Mouse (Mus musculus) erythroblast, embryonic 14.5 days (primary cell): ENCODE data around the gene Olfr791. TPM values are rescaled to one million over a fixed set of nuclear protein-coding genes. Genes with fewer than 3 reads are reported as not detected.

Experiments
- H3K27me3 ChIP-seq: 2 replicates; pipeline ENCODE4 v1.6.1; 2012; ENCODE audit warnings: inconsistent platforms; ENCODE audit not compliant: control insufficient read depth
- H3K36me3 ChIP-seq: 2 replicates; pipeline ENCODE4 v1.6.1; 2012; ENCODE audit warnings: mild to moderate bottlenecking, inconsistent platforms; ENCODE audit not compliant: control insufficient read depth
- H3K4me1 ChIP-seq: 2 replicates; pipeline ENCODE4 v1.6.1; 2012; ENCODE audit warnings: inconsistent platforms; ENCODE audit not compliant: control insufficient read depth
- H3K4me3 ChIP-seq: replicated peaks from 2 replicates; pipeline ENCODE3; 2012; ENCODE audit warnings: moderate library complexity, mild to moderate bottlenecking, inconsistent platforms
- H3K9me3 ChIP-seq: 2 replicates; pipeline ENCODE4 v1.6.1; 2012; ENCODE audit warnings: low read length, inconsistent platforms, mixed read lengths; ENCODE audit not compliant: control insufficient read depth
- GATA1 ChIP-seq: IDR thresholded peaks from 2 replicates; pipeline ENCODE4 v1.6.1; 2012; ENCODE audit warnings: low read length, inconsistent platforms, mixed read lengths
- TAL1 ChIP-seq: IDR thresholded peaks from 3 replicates; pipeline ENCODE4 v1.6.1; 2012; ENCODE audit warnings: low read length, inconsistent platforms, mixed read lengths
- polyA plus RNA-seq: library from polyadenylated mRNA; stranded (reverse); fragments of >175 nt; gene quantifications from 2 replicates; pipeline ENCODE4 v1.2.3, GENCODE M21; 2012

Gene Olfr791
- not detected in 2 replicates for polyA plus RNA-seq

DNA sequence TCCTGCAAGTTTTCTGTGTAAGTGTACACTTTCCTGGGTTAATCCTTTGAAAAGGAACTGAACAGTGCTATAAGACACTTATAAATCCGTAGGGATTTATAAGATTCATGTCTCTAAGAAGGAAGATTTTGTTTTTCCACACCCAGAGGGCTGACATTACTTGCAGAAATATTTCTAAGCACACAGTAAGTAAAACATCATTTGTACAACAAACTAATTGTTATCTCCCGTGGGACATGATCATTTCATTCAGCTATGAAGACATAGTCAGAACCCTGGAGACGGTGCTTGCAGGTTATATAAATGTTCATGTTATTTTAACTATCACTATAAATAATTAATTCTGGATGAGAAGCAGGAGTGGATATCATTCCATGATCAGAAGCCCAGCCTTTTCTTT lies at the start of gene Olfr791:
TSS of gene Olfr791 (plus strand) at position 301 of the 400 bp plus-strand sequence.
- TF ChIP-seq GATA1 = no peak
- TF ChIP-seq TAL1 = no peak
- Histone ChIP-seq H3K4me1 (no peaks in the 10 kb centered on the region), H3K36me3 (no peaks in the 10 kb centered on the region), H3K4me3 (no peak within 1 kb of the TSS), H3K27me3 (no peaks in the 10 kb centered on the region), H3K9me3 (peaks cover 12% of the 10 kb centered on the region)

DNA sequence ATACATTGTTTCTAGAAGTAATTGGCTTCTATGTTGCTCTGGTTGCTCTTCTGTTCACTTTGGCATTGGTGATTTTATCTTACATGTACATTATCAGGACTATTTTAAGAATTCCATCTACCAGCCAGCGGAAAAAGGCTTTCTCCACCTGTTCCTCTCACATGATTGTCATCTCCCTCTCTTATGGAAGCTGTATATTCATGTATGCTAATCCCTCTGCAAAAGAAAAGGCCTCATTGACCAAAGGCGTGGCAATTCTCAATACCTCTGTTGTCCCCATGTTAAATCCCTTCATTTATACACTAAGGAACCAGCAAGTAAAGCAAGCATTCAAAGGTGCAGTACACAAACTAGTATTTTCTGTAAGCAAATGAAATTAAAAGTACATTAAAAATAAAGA lies 48.3 kb upstream of the Olfr791 start:
- no peaks in the 10 kb centered on the region for H3K9me3 ChIP-seq
- no peak overlapping the region for H3K4me3 ChIP-seq
- no peaks in the 10 kb centered on the region for H3K27me3 ChIP-seq
- no peak for TF ChIP-seq TAL1
- TF ChIP-seq GATA1 = no peak
- H3K4me1 ChIP-seq = no peaks in the 10 kb centered on the region
- no peaks in the 10 kb centered on the region for H3K36me3 ChIP-seq

DNA sequence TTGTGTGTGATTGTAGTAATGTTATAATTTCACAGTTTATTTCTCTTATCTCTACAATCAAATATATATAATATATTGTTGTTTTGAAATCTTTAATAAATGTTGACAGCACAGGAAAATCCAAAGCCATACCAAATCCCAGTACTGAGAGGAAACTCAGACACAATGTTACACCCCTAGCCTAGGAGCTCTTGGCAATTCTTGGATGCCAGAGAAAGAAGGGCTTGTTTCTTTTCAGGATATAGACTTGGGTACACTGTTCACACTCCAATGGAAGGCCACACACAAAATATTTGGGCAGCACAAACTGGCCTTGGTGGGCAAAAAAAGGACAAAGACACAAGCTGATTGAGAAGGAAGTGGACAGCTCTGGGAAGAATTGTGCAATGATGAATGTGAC lies 47.9 kb upstream of the Olfr791 start:
- Histone ChIP-seq H3K27me3 (no peaks in the 10 kb centered on the region), H3K4me3 (no peak overlapping the region), H3K9me3 (no peaks in the 10 kb centered on the region), H3K36me3 (no peaks in the 10 kb centered on the region), H3K4me1 (no peaks in the 10 kb centered on the region)
- TF ChIP-seq GATA1 (no peak), TAL1 (no peak)

DNA sequence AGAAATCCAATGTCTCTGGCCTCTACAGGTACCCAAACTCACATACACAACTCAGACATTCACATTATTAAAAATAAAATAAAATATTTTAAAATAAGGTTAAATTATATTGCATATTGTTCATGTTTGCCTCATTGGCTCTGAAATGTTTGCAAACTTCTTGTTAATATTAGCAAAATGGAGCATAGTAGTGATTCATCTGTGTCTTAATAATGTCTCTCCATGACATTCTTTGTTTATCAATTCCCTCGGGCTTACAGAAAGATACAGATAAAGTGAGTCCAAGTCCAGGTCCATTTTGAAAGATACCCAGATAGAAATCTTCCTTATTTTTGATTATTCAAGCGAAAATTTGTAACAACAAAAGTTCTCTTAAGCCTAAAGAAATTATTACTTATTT lies 37.1 kb upstream of the Olfr791 start, which contains the start of gene Olfr789:
TSS of gene Olfr789 (plus strand) at position 301 of the 400 bp plus-strand sequence.
- Histone ChIP-seq H3K4me1 (no peaks in the 10 kb centered on the region), H3K27me3 (no peaks in the 10 kb centered on the region), H3K36me3 (no peaks in the 10 kb centered on the region), H3K4me3 (no peak within 1 kb of the TSS), H3K9me3 (no peaks in the 10 kb centered on the region)
- TF ChIP-seq TAL1 (no peak), GATA1 (no peak)

DNA sequence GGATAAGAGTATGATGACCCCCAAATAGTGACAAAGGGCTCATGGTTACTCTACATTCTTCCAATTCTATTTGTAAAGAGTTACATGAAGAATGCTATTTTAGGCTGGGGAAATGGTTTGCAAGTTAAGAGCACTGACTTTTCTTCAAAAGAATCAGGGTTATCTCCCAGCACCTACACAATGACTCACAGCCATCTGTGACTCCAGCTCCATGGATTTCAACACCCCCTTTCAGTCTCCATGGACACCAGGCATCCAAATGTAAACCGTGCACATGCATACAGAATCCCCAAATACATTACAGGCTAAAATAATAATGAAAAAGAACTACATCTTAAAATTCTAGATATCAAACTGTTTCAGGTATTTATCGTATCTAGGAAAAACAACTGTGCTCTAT lies 31.5 kb upstream of the Olfr791 start:
- Histone ChIP-seq H3K4me1 (no peaks in the 10 kb centered on the region), H3K36me3 (no peaks in the 10 kb centered on the region), H3K9me3 (no peaks in the 10 kb centered on the region; the same call in 1 of the 2 replicates), H3K4me3 (no peak overlapping the region), H3K27me3 (no peaks in the 10 kb centered on the region)
- TF ChIP-seq GATA1 (no peak), TAL1 (no peak)

DNA sequence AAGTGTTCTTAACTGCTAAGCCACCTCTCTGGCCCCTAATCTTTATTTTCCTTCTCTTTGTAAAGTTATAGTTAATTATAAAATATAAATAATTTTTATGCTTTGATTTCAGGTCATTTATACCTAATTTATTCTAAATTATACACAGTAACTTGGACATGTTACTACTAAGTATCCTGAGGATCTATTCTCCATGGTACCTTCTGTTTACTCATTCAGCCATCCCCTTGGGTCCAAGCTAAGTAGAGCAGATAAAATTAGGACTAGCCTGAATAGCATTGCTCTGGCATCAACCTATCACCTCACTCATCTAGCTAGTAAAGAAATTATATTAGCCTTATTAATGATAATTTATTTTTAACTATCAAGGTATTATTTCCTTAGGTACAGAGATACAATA lies 23.4 kb upstream of the Olfr791 start, which contains the start of gene Olfr790:
TSS of gene Olfr790 (plus strand) at position 301 of the 400 bp plus-strand sequence.
- H3K4me3 ChIP-seq = no peak within 1 kb of the TSS
- H3K9me3 ChIP-seq = peaks cover 2% of the 10 kb centered on the region; the same call in 1 of the 2 replicates
- H3K27me3 ChIP-seq = no peaks in the 10 kb centered on the region
- H3K36me3 ChIP-seq = no peaks in the 10 kb centered on the region
- TF ChIP-seq GATA1 = no peak
- no peak for TF ChIP-seq TAL1
- no peaks in the 10 kb centered on the region for H3K4me1 ChIP-seq

DNA sequence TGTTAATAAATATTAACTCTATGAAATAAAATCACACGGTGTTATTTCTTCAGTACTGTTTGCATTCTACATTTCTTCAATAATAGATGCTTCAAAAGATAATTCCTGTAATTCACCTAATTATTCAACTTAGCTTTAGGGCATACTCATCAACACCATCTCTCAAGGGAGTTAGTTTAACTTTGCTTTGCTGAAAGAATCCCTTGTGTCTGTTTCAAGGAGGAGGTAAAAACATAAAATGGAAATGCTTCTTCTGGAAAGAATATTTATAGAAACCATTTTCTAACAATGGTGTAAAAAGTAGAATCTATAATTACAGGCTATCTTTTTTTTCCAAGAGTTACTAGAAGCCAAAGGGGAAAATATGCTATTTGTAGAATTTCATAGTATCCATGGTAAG lies 17.3 kb downstream of the Olfr791 start, which contains the start of gene Olfr792:
TSS of gene Olfr792 (plus strand) at position 301 of the 400 bp plus-strand sequence.
- no peaks in the 10 kb centered on the region for H3K27me3 ChIP-seq
- TF ChIP-seq GATA1 (no peak), TAL1 (no peak)
- H3K9me3 ChIP-seq = no peaks in the 10 kb centered on the region; the same call in 1 of the 2 replicates
- H3K4me1 ChIP-seq = no peaks in the 10 kb centered on the region
- H3K36me3 ChIP-seq = no peaks in the 10 kb centered on the region
- H3K4me3 ChIP-seq = no peak within 1 kb of the TSS

DNA sequence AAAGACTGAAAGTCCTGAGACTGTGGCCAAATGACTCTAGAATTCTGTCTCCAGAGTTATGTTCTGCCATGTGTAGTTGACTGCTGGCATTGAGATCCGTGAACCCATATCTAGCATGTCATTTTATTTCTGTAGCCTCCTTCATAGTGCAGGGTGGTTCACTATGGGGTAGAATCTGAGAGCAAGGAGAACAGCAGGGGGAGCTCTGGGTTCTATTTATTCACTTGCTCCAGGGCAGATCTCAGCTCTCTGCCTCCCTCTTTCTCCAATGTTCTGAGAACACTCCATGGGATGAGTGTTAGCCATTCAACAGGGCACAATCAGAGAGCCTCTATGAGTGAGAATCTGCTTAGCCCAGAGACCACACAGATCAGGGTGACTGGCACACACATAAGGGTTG lies 27.8 kb downstream of the Olfr791 start:
- Histone ChIP-seq H3K4me3 (no peak overlapping the region), H3K9me3 (peaks cover 2% of the 10 kb centered on the region), H3K4me1 (no peaks in the 10 kb centered on the region), H3K36me3 (no peaks in the 10 kb centered on the region), H3K27me3 (no peaks in the 10 kb centered on the region)
- TF ChIP-seq TAL1 = no peak
- no peak for TF ChIP-seq GATA1

DNA sequence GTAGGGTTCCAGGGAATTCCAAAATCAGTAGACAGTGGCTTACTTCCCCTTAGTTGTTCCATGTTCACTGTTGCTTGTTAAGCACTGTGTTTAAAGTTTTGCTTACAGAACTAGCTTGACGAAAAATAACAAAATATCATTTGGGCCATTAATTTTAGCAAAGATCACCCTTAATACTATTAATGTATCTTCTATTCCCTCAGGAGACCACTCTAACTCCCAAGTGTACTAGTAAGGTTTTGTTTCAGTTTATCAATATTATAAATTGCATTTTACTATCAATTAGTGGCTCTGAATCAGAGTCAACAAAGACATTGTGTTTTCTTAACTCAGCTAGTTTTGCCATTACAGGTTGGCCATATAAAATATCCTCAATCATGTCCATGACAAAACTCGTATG lies 45.8 kb downstream of the Olfr791 start, which contains the start of gene Olfr794:
TSS of gene Olfr794 (plus strand) at position 301 of the 400 bp plus-strand sequence.
- TF ChIP-seq GATA1 (no peak), TAL1 (no peak)
- Histone ChIP-seq H3K9me3 (peaks cover 3% of the 10 kb centered on the region), H3K36me3 (no peaks in the 10 kb centered on the region), H3K4me3 (no peak within 1 kb of the TSS), H3K4me1 (no peaks in the 10 kb centered on the region), H3K27me3 (no peaks in the 10 kb centered on the region)

DNA sequence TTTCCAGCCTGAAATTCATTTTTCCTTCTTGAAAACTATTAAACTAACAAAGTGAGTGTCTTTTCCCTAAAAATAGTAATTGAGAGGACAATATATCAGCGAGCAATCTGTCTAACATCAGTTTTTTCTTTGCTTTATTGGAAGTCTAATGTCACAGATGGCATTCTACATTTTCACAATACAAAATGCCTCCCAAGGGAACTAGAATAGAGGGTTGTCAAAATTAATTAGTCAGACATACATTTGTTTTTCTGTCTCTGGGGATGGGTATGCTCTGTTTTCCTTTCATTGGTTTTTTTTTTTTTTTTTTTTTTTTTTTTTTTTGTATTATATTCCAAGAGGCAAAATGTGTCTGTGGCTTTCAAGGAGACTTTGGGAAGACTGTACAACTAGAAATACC lies 55.5 kb downstream of the Olfr791 start:
- no peaks in the 10 kb centered on the region for H3K27me3 ChIP-seq
- no peaks in the 10 kb centered on the region for H3K36me3 ChIP-seq
- H3K4me1 ChIP-seq = no peaks in the 10 kb centered on the region
- H3K9me3 ChIP-seq = no peaks in the 10 kb centered on the region
- H3K4me3 ChIP-seq = no peak overlapping the region
- TF ChIP-seq GATA1 = no peak
- no peak for TF ChIP-seq TAL1

Other genes starting within 250 kb of the Olfr791 start
- not detected in 2 replicates for gene Olfr780, start 203.7 kb upstream of the Olfr791 start, polyA plus RNA-seq
- gene Olfr781, start 192.9 kb upstream of the Olfr791 start, polyA plus RNA-seq = not detected in 2 replicates
- gene Olfr782, start 172.9 kb upstream of the Olfr791 start, polyA plus RNA-seq = not detected in 2 replicates
- not detected in 2 replicates for gene Olfr784, start 137.7 kb upstream of the Olfr791 start, polyA plus RNA-seq
- not detected in 2 replicates for gene Olfr785, start 116.4 kb upstream of the Olfr791 start, polyA plus RNA-seq
- gene Olfr786, start 94.5 kb upstream of the Olfr791 start, polyA plus RNA-seq = not detected in 2 replicates
- gene Olfr787, start 59.9 kb upstream of the Olfr791 start, polyA plus RNA-seq = not detected in 2 replicates
- gene Olfr788, start 50.8 kb upstream of the Olfr791 start, polyA plus RNA-seq = not detected in 2 replicates
- not detected in 2 replicates for gene Olfr789, start 37.0 kb upstream of the Olfr791 start, polyA plus RNA-seq
- gene Olfr790, start 23.3 kb upstream of the Olfr791 start, polyA plus RNA-seq = not detected in 2 replicates
- not detected in 2 replicates for gene Olfr792, start 17.4 kb downstream of the Olfr791 start, polyA plus RNA-seq
- gene Olfr794, start 45.9 kb downstream of the Olfr791 start, polyA plus RNA-seq = not detected in 2 replicates
- not detected in 2 replicates for gene Olfr796, start 90.8 kb downstream of the Olfr791 start, polyA plus RNA-seq
- gene Olfr798, start 106.1 kb downstream of the Olfr791 start, polyA plus RNA-seq = not detected in 2 replicates
- gene Olfr799, start 115.7 kb downstream of the Olfr791 start, polyA plus RNA-seq = not detected in 2 replicates
- 0.01 TPM in 1 of 2 replicates, not detected in the other for gene Olfr800, start 135.9 kb downstream of the Olfr791 start, polyA plus RNA-seq
- gene Olfr801, start 152.1 kb downstream of the Olfr791 start, polyA plus RNA-seq = not detected in 2 replicates
- gene Olfr802, start 166.4 kb downstream of the Olfr791 start, polyA plus RNA-seq = not detected in 2 replicates
- not detected in 2 replicates for gene Olfr803, start 172.5 kb downstream of the Olfr791 start, polyA plus RNA-seq
- gene Olfr804, start 181.4 kb downstream of the Olfr791 start, polyA plus RNA-seq = not detected in 2 replicates
- gene Olfr805, start 207.6 kb downstream of the Olfr791 start, polyA plus RNA-seq = not detected in 2 replicates
- gene Olfr806, start 220.1 kb downstream of the Olfr791 start, polyA plus RNA-seq = not detected in 2 replicates
- not detected in 2 replicates for gene Olfr807, start 236.0 kb downstream of the Olfr791 start, polyA plus RNA-seq
- not detected in 2 replicates for gene Olfr808, start 243.7 kb downstream of the Olfr791 start, polyA plus RNA-seq